Mouse (Mus musculus) ES-Bruce4 (cell line): ENCODE results near the gene Dcakd. TPM values are rescaled to one million over a fixed set of nuclear protein-coding genes. Genes with fewer than 3 reads are reported as not detected.
"Not testable (repeated sequence)": the region's sequence is repeated elsewhere in the genome, so short reads cannot be mapped to it uniquely, and the experiment has no call there.

ENCODE experiments used
- H3K27ac ChIP-seq: 2 replicates; pipeline ENCODE4 v1.5.1; 2012; ENCODE audit warnings: low read length, inconsistent platforms; ENCODE audit not compliant: insufficient read depth
- H3K27me3 ChIP-seq: 2 replicates; pipeline ENCODE4 v1.6.1; 2012; ENCODE audit warnings: mild to moderate bottlenecking, low read length, inconsistent platforms; ENCODE audit not compliant: control insufficient read depth, poor library complexity, insufficient read depth, severe bottlenecking
- H3K36me3 ChIP-seq: 2 replicates; pipeline ENCODE4 v1.6.1; 2012; ENCODE audit warnings: inconsistent platforms, mild to moderate bottlenecking, low read length, moderate library complexity; ENCODE audit not compliant: control insufficient read depth, poor library complexity, insufficient read depth, severe bottlenecking
- H3K4me1 ChIP-seq: one replicate; pipeline ENCODE4 v1.8.1; 2011; ENCODE audit warnings: low read length; ENCODE audit not compliant: control insufficient read depth, insufficient read depth
- H3K4me3 ChIP-seq: 2 replicates; pipeline ENCODE4 v1.5.1; 2011; ENCODE audit warnings: low read depth, mild to moderate bottlenecking, low read length
- H3K9ac ChIP-seq: 2 replicates; pipeline ENCODE4 v1.6.1; 2012; ENCODE audit warnings: low read depth, mild to moderate bottlenecking, inconsistent platforms; ENCODE audit not compliant: poor library complexity, severe bottlenecking
- H3K9me3 ChIP-seq: replicated peaks from 2 replicates; pipeline ENCODE4 v1.6.1; 2012; ENCODE audit warnings: mild to moderate bottlenecking, low read length, inconsistent platforms; ENCODE audit not compliant: control insufficient read depth, poor library complexity, insufficient read depth, severe bottlenecking
- CTCF ChIP-seq: IDR thresholded peaks from one replicate; pipeline ENCODE4 v1.8.1; 2011; ENCODE audit warnings: low read depth, low read length
- EP300 ChIP-seq: IDR thresholded peaks from 2 replicates; pipeline ENCODE4 v1.6.1; 2011; ENCODE audit warnings: low read depth, low read length; ENCODE audit not compliant: insufficient read depth
- POLR2A ChIP-seq: IDR thresholded peaks from one replicate; pipeline ENCODE4 v1.8.1; 2011; ENCODE audit warnings: low read length; ENCODE audit not compliant: insufficient read depth
- polyA plus RNA-seq: library from polyadenylated mRNA; stranded (reverse); fragments of >200 nt; gene quantifications from 2 replicates; pipeline ENCODE4 v1.2.4, GENCODE M21; 2011; ENCODE audit warnings: low read depth; ENCODE audit not compliant: missing spikeins, insufficient read depth, insufficient read length

Gene Dcakd
- polyA plus RNA-seq, 1 experiment: 120 TPM

DNA sequence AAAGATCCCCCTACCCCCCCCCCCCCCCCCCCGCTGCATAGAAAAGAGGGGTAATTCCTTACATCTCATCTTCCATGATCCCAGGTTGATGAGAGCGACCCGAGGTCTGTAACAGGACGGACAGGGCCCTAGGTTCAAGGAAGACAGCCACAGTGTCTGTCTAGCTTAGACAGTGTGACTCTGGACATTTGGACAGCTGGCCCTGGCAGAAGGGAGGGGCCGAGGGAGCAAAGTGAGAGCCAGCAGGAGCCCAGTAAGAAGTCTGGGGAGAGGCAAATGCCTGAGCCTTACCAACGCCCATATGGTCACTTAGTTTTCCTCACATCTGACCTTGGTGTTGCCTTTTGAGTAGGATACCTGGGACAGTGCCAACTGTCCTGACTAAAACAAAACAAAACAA, 43.0 kb downstream of the Dcakd start:
- Histone ChIP-seq H3K27me3 (no peaks in the 10 kb centered on the region), H3K36me3 (no peaks in the 10 kb centered on the region), H3K4me1 (peaks cover 2% of the 10 kb centered on the region), H3K4me3 (no peak overlapping the region), H3K27ac (no peak overlapping the region), H3K9ac (no peak overlapping the region), H3K9me3 (no peaks in the 10 kb centered on the region)
- TF ChIP-seq CTCF (no peak), POLR2A (no peak), EP300 (no peak)

DNA sequence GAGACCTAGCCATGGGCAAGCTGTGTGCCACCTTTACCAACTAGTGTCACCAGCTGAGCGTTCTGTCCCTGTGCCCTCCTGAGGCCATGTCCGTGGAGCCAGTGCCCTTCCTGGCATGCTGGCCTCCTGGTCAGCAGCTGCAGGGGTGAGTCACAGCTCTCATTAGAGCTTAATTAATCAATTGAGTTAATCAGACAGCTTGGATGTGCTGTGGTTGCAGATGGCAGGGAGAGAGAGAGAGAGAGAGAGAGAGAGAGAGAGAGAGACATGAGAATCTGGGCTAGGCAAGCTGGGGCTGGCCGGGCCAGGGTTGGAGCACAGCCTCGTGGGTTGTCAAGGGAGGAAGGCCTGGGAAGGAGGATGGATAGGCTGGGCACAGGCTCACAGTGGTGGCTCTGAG, 43.5 kb downstream of the Dcakd start:
- H3K27ac ChIP-seq: no peak overlapping the region
- H3K9ac ChIP-seq: no peak overlapping the region
- H3K27me3 ChIP-seq: no peaks in the 10 kb centered on the region
- H3K4me1 ChIP-seq: peaks cover 2% of the 10 kb centered on the region
- H3K36me3 ChIP-seq: no peaks in the 10 kb centered on the region
- H3K9me3 ChIP-seq: no peaks in the 10 kb centered on the region
- no peak overlapping the region for H3K4me3 ChIP-seq
- TF ChIP-seq POLR2A: no peak
- TF ChIP-seq CTCF: no peak
- no peak for TF ChIP-seq EP300

DNA sequence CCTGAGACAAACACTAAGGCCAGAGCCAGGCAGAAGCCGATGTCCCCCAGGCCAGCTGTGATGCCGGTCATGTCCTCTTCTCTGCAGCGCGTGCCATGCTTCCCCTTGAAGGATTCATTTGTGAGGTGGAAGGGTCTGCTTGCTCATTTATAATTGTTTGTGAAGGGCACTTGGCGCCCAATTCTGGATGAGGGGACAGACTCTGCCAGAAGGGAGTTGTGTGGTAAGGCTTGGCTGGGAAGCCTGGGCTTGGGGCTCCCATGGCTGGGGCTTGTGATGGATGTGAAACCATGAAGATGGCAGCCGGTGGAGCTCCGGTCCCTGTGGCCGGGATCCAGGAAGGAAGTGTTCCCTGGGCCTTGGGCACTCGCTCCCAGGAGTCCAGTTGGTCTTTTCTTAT, 44.0 kb downstream of the Dcakd start:
- no peak for TF ChIP-seq POLR2A
- TF ChIP-seq EP300: no peak
- TF ChIP-seq CTCF: no peak
- no peak overlapping the region for H3K9ac ChIP-seq
- H3K27me3 ChIP-seq: no peaks in the 10 kb centered on the region
- no peaks in the 10 kb centered on the region for H3K9me3 ChIP-seq
- no peak overlapping the region for H3K4me3 ChIP-seq
- no peak overlapping the region for H3K27ac ChIP-seq
- no peaks in the 10 kb centered on the region for H3K4me1 ChIP-seq
- no peaks in the 10 kb centered on the region for H3K36me3 ChIP-seq

- H3K27me3 ChIP-seq: no peaks in the 10 kb centered on the region
- H3K36me3 ChIP-seq: no peaks in the 10 kb centered on the region
- no peaks in the 10 kb centered on the region for H3K9me3 ChIP-seq
- TF ChIP-seq CTCF (no peak), EP300 (no peak), POLR2A (no peak)
- no peak overlapping the region for H3K27ac ChIP-seq
- H3K4me3 ChIP-seq: no peak overlapping the region
- no peaks in the 10 kb centered on the region for H3K4me1 ChIP-seq
- no peak overlapping the region for H3K9ac ChIP-seq
Observed at GRCm38 (mm10) chr11:102981151-102981890, 46.8 kb downstream of the Dcakd start.

- no peaks in the 10 kb centered on the region for H3K36me3 ChIP-seq
- H3K27me3 ChIP-seq: no peaks in the 10 kb centered on the region
- H3K9ac ChIP-seq: no peak overlapping the region
- H3K9me3 ChIP-seq: no peaks in the 10 kb centered on the region
- no peaks in the 10 kb centered on the region for H3K4me1 ChIP-seq
- TF ChIP-seq CTCF (no peak), EP300 (no peak), POLR2A (no peak)
- H3K4me3 ChIP-seq: no peak overlapping the region
- H3K27ac ChIP-seq: no peak overlapping the region
Observed at GRCm38 (mm10) chr11:102978052-102978666, 50.0 kb downstream of the Dcakd start.

DNA sequence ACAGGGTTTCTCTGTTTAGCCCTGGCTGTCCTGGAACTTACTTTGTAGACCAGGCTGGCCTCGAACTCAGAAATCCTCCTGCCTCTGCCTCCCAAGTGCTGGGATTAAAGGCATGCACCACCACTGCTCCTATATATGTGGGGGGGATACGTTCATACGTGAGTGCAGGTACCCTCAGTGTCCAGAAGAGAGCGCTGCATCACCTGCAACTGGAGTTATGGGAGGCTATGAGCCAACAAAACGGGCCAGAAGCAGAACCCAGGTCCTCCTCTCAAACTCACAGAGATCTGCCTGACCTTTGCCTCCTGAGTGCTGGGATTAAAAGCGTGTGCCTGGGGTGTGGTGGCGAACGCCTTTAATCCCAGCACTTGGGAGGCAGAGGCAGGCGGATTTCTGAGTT, 52.2 kb downstream of the Dcakd start:
- H3K9ac ChIP-seq, H3K9me3 ChIP-seq, H3K27me3 ChIP-seq, H3K4me3 ChIP-seq, H3K27ac ChIP-seq, H3K36me3 ChIP-seq, H3K4me1 ChIP-seq: not testable (repeated sequence)
- TF ChIP-seq CTCF: peak; percentile 78
